Mouse (Mus musculus): ENCODE measurements around the gene 1700009N14Rik.

Gene 1700009N14Rik

DNA sequence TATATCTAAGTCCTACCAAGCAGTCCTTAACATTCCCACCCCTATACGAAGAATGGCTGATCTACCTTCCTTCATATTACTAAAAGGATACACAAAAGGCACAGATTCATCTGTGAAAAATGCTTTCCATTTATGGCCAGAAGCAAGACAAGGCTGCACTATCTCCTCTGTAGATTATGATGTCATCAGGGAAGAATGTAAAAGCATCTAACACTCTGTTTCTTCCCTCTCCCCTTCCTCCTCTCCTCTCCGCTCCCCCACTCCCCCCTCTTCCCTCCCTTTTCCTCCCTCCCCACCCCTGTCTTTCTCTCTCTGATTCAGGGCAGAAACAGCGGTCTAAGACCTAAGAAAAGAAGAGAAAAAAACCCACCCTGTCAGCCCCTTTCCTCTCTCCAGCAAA is at the start of gene 1700009N14Rik:
Gene 1700009N14Rik, plus strand, starts transcription at position 227 of the 400 bp plus-strand sequence.
- no peak for DNase-seq (ENCODE audit: low read depth, low spot score)

- no peak for DNase-seq (ENCODE audit: low read depth, low spot score)
Observed at GRCm38 (mm10) chr4:39437870-39438367, 12.2 kb upstream of the 1700009N14Rik start.

- DNase-seq (ENCODE audit: low read depth, low spot score) = no peak
Observed at GRCm38 (mm10) chr4:39474291-39474690, 24.2 kb downstream of the 1700009N14Rik start.

- no peak for DNase-seq (ENCODE audit: low read depth, low spot score)
Observed at GRCm38 (mm10) chr4:39486393-39486792, 36.3 kb downstream of the 1700009N14Rik start.

DNA sequence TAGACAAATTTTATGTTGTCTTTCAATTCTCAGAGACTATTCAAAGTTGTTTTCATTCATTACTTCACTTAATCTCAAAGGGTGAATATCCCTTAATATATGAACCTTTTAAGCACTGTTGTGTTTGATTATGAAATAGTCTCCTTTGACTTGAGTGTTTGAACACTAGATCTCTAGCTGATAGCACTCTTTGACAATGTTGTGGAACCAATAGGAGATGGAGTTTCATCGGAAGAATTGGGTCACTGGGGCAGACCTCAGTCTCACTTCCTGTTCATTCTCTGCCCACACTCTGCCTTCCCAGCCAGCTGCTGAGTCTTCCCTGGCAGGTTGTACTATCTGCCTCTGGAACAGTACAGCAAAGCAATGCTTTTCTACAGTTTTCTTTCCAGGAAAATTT is 43.5 kb downstream of the 1700009N14Rik start:
- no peak for DNase-seq (ENCODE audit: low read depth, low spot score)

- no peak for DNase-seq (ENCODE audit: low read depth, low spot score)
Observed at GRCm38 (mm10) chr4:39495875-39496274, 45.8 kb downstream of the 1700009N14Rik start.

Measured in telencephalon, adult 2 months (tissue).